In genomic region chr1:193361181-193361580, GRCm38 (mm10) we compare ENCODE assay signal across 15 mouse cellular contexts. TPM values are rescaled to one million over a fixed set of nuclear protein-coding genes. Genes with fewer than 3 reads are reported as not detected.
A peak's percentile ranks its signal among the peaks of the same experiment; 100 is the strongest.
DNase-seq lines count a peak whose midpoint lies in the region; ATAC-seq and TF ChIP-seq lines count a peak whose summit lies in the region.
"Had no signal": no experiment of that assay in that cellular context is flagged by ENCODE, and none has a peak within 500 bp of the region (broad histone marks: within the 10 kb centered on the region; RNA-seq: fewer than 3 reads in every experiment).

No protein-coding gene starts in this region.

- H3K4me2 ChIP-seq in heart, embryonic 13.5 days: no peak overlapping the region
- H3K4me2 ChIP-seq in heart, embryonic 12.5 days: no peak overlapping the region
- H3K4me2 ChIP-seq in midbrain, postnatal 0 days (ENCODE audit: low read depth, low read length, poor library complexity, severe bottlenecking): no peak overlapping the region
- no peak overlapping the region for H3K4me2 ChIP-seq in midbrain, embryonic 13.5 days (replicated peaks)
- H3K4me2 ChIP-seq in embryonic facial prominence, embryonic 14.5 days (ENCODE audit: low read depth, low read length): no peak overlapping the region
- H3K4me2 ChIP-seq in intestine, postnatal 0 days (replicated peaks; ENCODE audit: low read depth): no peak overlapping the region
- H3K4me2 ChIP-seq: lung, embryonic 14.5 days had no signal

- 50% methylated on average over 6 of the region's 6 CpGs for WGBS in heart, embryonic 13.5 days
- WGBS in heart, embryonic 12.5 days: 50% methylated on average over 6 of the region's 6 CpGs
- WGBS in midbrain, postnatal 0 days: 44% methylated on average over 6 of the region's 6 CpGs
- WGBS in midbrain, embryonic 13.5 days: 47% methylated on average over 6 of the region's 6 CpGs
- WGBS in embryonic facial prominence, embryonic 14.5 days: 57% methylated on average over 6 of the region's 6 CpGs
- 77% methylated on average over 6 of the region's 6 CpGs for WGBS in intestine, postnatal 0 days

- H3K27ac ChIP-seq in heart, embryonic 13.5 days (replicated peaks): no peak overlapping the region
- H3K27ac ChIP-seq in heart, embryonic 12.5 days (ENCODE audit: poor library complexity, severe bottlenecking): no peak overlapping the region
- no peak overlapping the region for H3K27ac ChIP-seq in midbrain, postnatal 0 days (ENCODE audit: low read depth, low read length)
- no peak overlapping the region for H3K27ac ChIP-seq in midbrain, embryonic 13.5 days
- no peak overlapping the region for H3K27ac ChIP-seq in embryonic facial prominence, embryonic 14.5 days (replicated peaks; ENCODE audit: low read depth, low read length)
- H3K27ac ChIP-seq in intestine, postnatal 0 days (ENCODE audit: low read depth, low read length): no peak overlapping the region

- TF ChIP-seq CTCF in midbrain, postnatal 0 days (IDR thresholded peaks at IDR 0.05): no peak
- no peak for TF ChIP-seq CTCF in intestine, postnatal 0 days (IDR thresholded peaks at IDR 0.05; ENCODE audit: low read depth)

- no peak for ATAC-seq in heart, embryonic 13.5 days (ENCODE audit: extremely low read depth, insufficient number of reproducible peaks, low FRiP score, low TSS enrichment)
- ATAC-seq in heart, embryonic 12.5 days (ENCODE audit: insufficient number of reproducible peaks, low FRiP score): no peak
- no peak for ATAC-seq in midbrain, postnatal 0 days (ENCODE audit: low FRiP score)
- ATAC-seq in midbrain, embryonic 13.5 days: no peak
- ATAC-seq in embryonic facial prominence, embryonic 14.5 days (ENCODE audit: low read depth): peak; percentile 48; the same call in 1 of the 2 replicates
- ATAC-seq in intestine, postnatal 0 days: no peak
- ATAC-seq: activated CD4-positive, CD25-positive, alpha-beta regulatory T cell, adult 4 months; inflammation-experienced regulatory T-cells, adult 6 months had no signal

- peak; percentile 21 for DNase-seq in midbrain, postnatal 0 days (ENCODE audit: low spot score)
- no peak for DNase-seq in embryonic facial prominence, embryonic 14.5 days (ENCODE audit: low spot score)
- DNase-seq in lung, postnatal 10 days: no peak
- DNase-seq: kidney, postnatal 36 days; lung, embryonic 14.5 days; right cerebral cortex, postnatal 4 days had no signal

- H3K4me1 ChIP-seq in heart, embryonic 13.5 days: peaks cover 10% of the 10 kb centered on the region
- H3K4me1 ChIP-seq in heart, embryonic 12.5 days (replicated peaks): peaks cover 11% of the 10 kb centered on the region
- H3K4me1 ChIP-seq in midbrain, postnatal 0 days (ENCODE audit: insufficient read depth, low read length): no peaks in the 10 kb centered on the region
- no peaks in the 10 kb centered on the region for H3K4me1 ChIP-seq in midbrain, embryonic 13.5 days (replicated peaks)
- no peaks in the 10 kb centered on the region for H3K4me1 ChIP-seq in embryonic facial prominence, embryonic 14.5 days (ENCODE audit: control insufficient read depth, insufficient read depth, low read length)
- H3K4me1 ChIP-seq in intestine, postnatal 0 days (replicated peaks; ENCODE audit: control insufficient read depth, insufficient read depth, low read length): no peaks in the 10 kb centered on the region

- 0 out of 2 replicates have a peak overlapping the region, but pooled peaks have one; percentile 2 for H3K9ac ChIP-seq in heart, embryonic 13.5 days
- H3K9ac ChIP-seq in heart, embryonic 12.5 days: no peak overlapping the region
- no peak overlapping the region for H3K9ac ChIP-seq in midbrain, postnatal 0 days (replicated peaks; ENCODE audit: low read length, poor library complexity, severe bottlenecking)
- H3K9ac ChIP-seq in midbrain, embryonic 13.5 days (replicated peaks): no peak overlapping the region
- no peak overlapping the region for H3K9ac ChIP-seq in embryonic facial prominence, embryonic 14.5 days (ENCODE audit: low read depth, low read length)
- H3K9ac ChIP-seq in intestine, postnatal 0 days (ENCODE audit: low read depth, low read length): no peak overlapping the region
- H3K9ac ChIP-seq: lung, embryonic 14.5 days had no signal

- H3K9me3 ChIP-seq in heart, embryonic 13.5 days: no peaks in the 10 kb centered on the region
- H3K9me3 ChIP-seq in heart, embryonic 12.5 days (replicated peaks): no peaks in the 10 kb centered on the region
- H3K9me3 ChIP-seq in midbrain, postnatal 0 days (ENCODE audit: low read length): no peaks in the 10 kb centered on the region
- H3K9me3 ChIP-seq in midbrain, embryonic 13.5 days: no peaks in the 10 kb centered on the region
- H3K9me3 ChIP-seq in embryonic facial prominence, embryonic 14.5 days (ENCODE audit: control insufficient read depth, low read length): no peaks in the 10 kb centered on the region
- no peaks in the 10 kb centered on the region for H3K9me3 ChIP-seq in intestine, postnatal 0 days (ENCODE audit: control insufficient read depth)

- no peaks in the 10 kb centered on the region for H3K27me3 ChIP-seq in heart, embryonic 13.5 days (replicated peaks)
- no peaks in the 10 kb centered on the region for H3K27me3 ChIP-seq in heart, embryonic 12.5 days (replicated peaks)
- H3K27me3 ChIP-seq in midbrain, postnatal 0 days (ENCODE audit: insufficient read depth, low read length): no peaks in the 10 kb centered on the region
- no peaks in the 10 kb centered on the region for H3K27me3 ChIP-seq in midbrain, embryonic 13.5 days
- H3K27me3 ChIP-seq in embryonic facial prominence, embryonic 14.5 days (replicated peaks; ENCODE audit: control insufficient read depth, insufficient read depth, low read length): no peaks in the 10 kb centered on the region
- H3K27me3 ChIP-seq in intestine, postnatal 0 days (replicated peaks; ENCODE audit: control insufficient read depth, insufficient read depth, low read length): no peaks in the 10 kb centered on the region

- no peak overlapping the region for H3K4me3 ChIP-seq in heart, embryonic 13.5 days
- no peak overlapping the region for H3K4me3 ChIP-seq in heart, embryonic 12.5 days
- no peak overlapping the region for H3K4me3 ChIP-seq in midbrain, postnatal 0 days (ENCODE audit: low read depth, low read length)
- H3K4me3 ChIP-seq in midbrain, embryonic 13.5 days (replicated peaks): no peak overlapping the region
- no peak overlapping the region for H3K4me3 ChIP-seq in embryonic facial prominence, embryonic 14.5 days (ENCODE audit: low read depth, low read length)
- H3K4me3 ChIP-seq in intestine, postnatal 0 days (ENCODE audit: low read depth, low read length): no peak overlapping the region
- H3K4me3 ChIP-seq: erythroblast, embryonic 14.5 days had no signal

- peaks cover 15% of the 10 kb centered on the region for H3K36me3 ChIP-seq in heart, embryonic 13.5 days
- H3K36me3 ChIP-seq in heart, embryonic 12.5 days: no peaks in the 10 kb centered on the region; the same call in 1 of the 2 replicates
- peaks cover 36% of the 10 kb centered on the region for H3K36me3 ChIP-seq in midbrain, postnatal 0 days (ENCODE audit: insufficient read depth, low read length)
- H3K36me3 ChIP-seq in midbrain, embryonic 13.5 days: peaks cover 38% of the 10 kb centered on the region
- peaks cover 23% of the 10 kb centered on the region; the same call in 1 of the 2 replicates for H3K36me3 ChIP-seq in embryonic facial prominence, embryonic 14.5 days (ENCODE audit: control insufficient read depth, insufficient read depth, low read length)
- H3K36me3 ChIP-seq in intestine, postnatal 0 days (ENCODE audit: control insufficient read depth, insufficient read depth): no peaks in the 10 kb centered on the region; the same call in 1 of the 2 replicates

RNA-seq across cellular contexts. Expression of gene Camk1g, which starts 8.9 kb away (rescaled TPM):
- polyA plus RNA-seq in heart, embryonic 13.5 days (2015; fragmentation: Nextera tagmentation; extraction: Ambion mirVana): 7.5 and 8.3 TPM in 2 replicates
- polyA plus RNA-seq in heart, embryonic 12.5 days (2016; fragmentation: Nextera tagmentation; extraction: Ambion mirVana): 6.9 and 7.1 TPM in 2 replicates
- total RNA-seq in midbrain, postnatal 0 days (2014; rRNA removed): 48.1 and 54.7 TPM in 2 replicates
- polyA plus RNA-seq in midbrain, postnatal 0 days (2015; fragmentation: Nextera tagmentation; extraction: Ambion mirVana): 46.6 and 50.3 TPM in 2 replicates
- 42.5 and 43.0 TPM in 2 replicates for polyA plus RNA-seq in midbrain, embryonic 13.5 days (2015; fragmentation: Nextera tagmentation; extraction: Ambion mirVana)
- 11.9 and 13.1 TPM in 2 replicates for polyA plus RNA-seq in embryonic facial prominence, embryonic 14.5 days (2014; fragmentation: Nextera tagmentation; extraction: Ambion mirVana)
- polyA plus RNA-seq in intestine, postnatal 0 days (2015; fragmentation: Nextera tagmentation; extraction: Ambion mirVana): 0.93 and 1.0 TPM in 2 replicates
- total RNA-seq: liver, adult 2 months; megakaryocyte progenitor cell, adult 5-6 weeks had no signal
- polyA plus RNA-seq: activated CD4-positive, CD25-positive, alpha-beta regulatory T cell, adult 4 months; erythroblast, embryonic 14.5 days; inflammation-experienced regulatory T-cells, adult 6 months; liver, adult 2 months had no signal
